Mouse (Mus musculus): ENCODE measurements around the gene Ly86. TPM values are rescaled to one million over a fixed set of nuclear protein-coding genes. Genes with fewer than 3 reads are reported as not detected.

The Ly86 gene
- polyA plus RNA-seq, 1 experiment from 2014 or later = 19.1 TPM

- H3K9me3 ChIP-seq (ENCODE audit: low read length) = no peaks in the 10 kb centered on the region
- TF ChIP-seq EP300 (IDR thresholded peaks at IDR 0.05; ENCODE audit: low read depth) (no peak), CTCF (IDR thresholded peaks at IDR 0.05; ENCODE audit: low read depth) (no peak)
- no peak overlapping the region for H3K9ac ChIP-seq (replicated peaks)
- no peak overlapping the region for H3K4me2 ChIP-seq (ENCODE audit: low read depth, low read length)
- H3K36me3 ChIP-seq (replicated peaks; ENCODE audit: insufficient read depth, low read length) = no peaks in the 10 kb centered on the region
- no peak for ATAC-seq
- H3K27me3 ChIP-seq (ENCODE audit: insufficient read depth, low read length) = no peaks in the 10 kb centered on the region
- no peak for DNase-seq
- H3K4me3 ChIP-seq (ENCODE audit: low read depth, low read length) = no peak overlapping the region
- 81% methylated on average over 10 of the region's 10 CpGs for WGBS (ENCODE audit: insufficient replicate concordance)
- peaks cover 14% of the 10 kb centered on the region for H3K4me1 ChIP-seq (ENCODE audit: insufficient read depth)
- H3K27ac ChIP-seq (ENCODE audit: low read depth) = peak overlapping the region; percentile 34
Measured at GRCm38 (mm10) chr13:37345823-37346222, 815 bp downstream of the Ly86 start.

GRCm38 (mm10) chr13:37347871-37348595, 3.0 kb downstream of the Ly86 start:
- DNase-seq (no peak), ATAC-seq (0 out of 2 replicates have a peak, but pooled peaks have one; percentile 27)
- 34% methylated on average over 8 of the region's 8 CpGs for WGBS (ENCODE audit: insufficient replicate concordance)
- H3K27me3 ChIP-seq (ENCODE audit: insufficient read depth, low read length) = no peaks in the 10 kb centered on the region
- TF ChIP-seq CTCF (IDR thresholded peaks at IDR 0.05; ENCODE audit: low read depth) = no peak
- peaks cover 18% of the 10 kb centered on the region for H3K4me1 ChIP-seq (ENCODE audit: insufficient read depth)
- H3K9ac ChIP-seq (replicated peaks) = no peak overlapping the region
- H3K4me2 ChIP-seq (ENCODE audit: low read depth, low read length) = peak overlapping the region; percentile 44
- peak overlapping the region; percentile 87 for H3K27ac ChIP-seq (ENCODE audit: low read depth)
- no peaks in the 10 kb centered on the region for H3K36me3 ChIP-seq (replicated peaks; ENCODE audit: insufficient read depth, low read length)
- H3K9me3 ChIP-seq (ENCODE audit: low read length) = no peaks in the 10 kb centered on the region
- no peak overlapping the region for H3K4me3 ChIP-seq (ENCODE audit: low read depth, low read length)

- H3K9me3 ChIP-seq (ENCODE audit: low read length) = no peaks in the 10 kb centered on the region
Measured at GRCm38 (mm10) chr13:37349051-37349450, 4.0 kb downstream of the Ly86 start.

GRCm38 (mm10) chr13:37353016-37353415, 8.0 kb downstream of the Ly86 start:
- Histone ChIP-seq H3K4me2 (ENCODE audit: low read depth, low read length) (no peak overlapping the region), H3K9ac (replicated peaks) (no peak overlapping the region), H3K27ac (ENCODE audit: low read depth) (no peak overlapping the region), H3K27me3 (ENCODE audit: insufficient read depth, low read length) (no peaks in the 10 kb centered on the region), H3K4me1 (ENCODE audit: insufficient read depth) (peaks cover 27% of the 10 kb centered on the region), H3K36me3 (replicated peaks; ENCODE audit: insufficient read depth, low read length) (no peaks in the 10 kb centered on the region), H3K4me3 (ENCODE audit: low read depth, low read length) (no peak overlapping the region), H3K9me3 (ENCODE audit: low read length) (no peaks in the 10 kb centered on the region)
- DNase-seq (no peak), ATAC-seq (no peak)
- TF ChIP-seq CTCF (IDR thresholded peaks at IDR 0.05; ENCODE audit: low read depth) (no peak), EP300 (IDR thresholded peaks at IDR 0.05; ENCODE audit: low read depth) (no peak)
- WGBS (ENCODE audit: insufficient replicate concordance) = 68% methylated on average over 2 of the region's 2 CpGs

More at GRCm38 (mm10) chr13:37349051-37349450, 4.0 kb downstream of the Ly86 start:
- no peak for TF ChIP-seq CTCF (IDR thresholded peaks at IDR 0.05; ENCODE audit: low read depth)
- no peak for TF ChIP-seq EP300 (IDR thresholded peaks at IDR 0.05; ENCODE audit: low read depth)
- Histone ChIP-seq H3K27ac (ENCODE audit: low read depth) (peak overlapping the region; percentile 39), H3K27me3 (ENCODE audit: insufficient read depth, low read length) (no peaks in the 10 kb centered on the region), H3K9ac (replicated peaks) (no peak overlapping the region), H3K36me3 (replicated peaks; ENCODE audit: insufficient read depth, low read length) (no peaks in the 10 kb centered on the region), H3K4me1 (ENCODE audit: insufficient read depth) (peaks cover 23% of the 10 kb centered on the region), H3K4me2 (ENCODE audit: low read depth, low read length) (no peak overlapping the region), H3K4me3 (ENCODE audit: low read depth, low read length) (no peak overlapping the region)
- DNase-seq (no peak), ATAC-seq (no peak)
- WGBS (ENCODE audit: insufficient replicate concordance) = 78% methylated on average over 5 of the region's 5 CpGs

GRCm38 (mm10) chr13:37353868-37354267, 8.9 kb downstream of the Ly86 start:
- no peaks in the 10 kb centered on the region for H3K9me3 ChIP-seq (ENCODE audit: low read length)
- no peaks in the 10 kb centered on the region for H3K27me3 ChIP-seq (ENCODE audit: insufficient read depth, low read length)
- ATAC-seq = no peak
- TF ChIP-seq CTCF (IDR thresholded peaks at IDR 0.05; ENCODE audit: low read depth) (no peak), EP300 (IDR thresholded peaks at IDR 0.05; ENCODE audit: low read depth) (no peak)
- H3K9ac ChIP-seq (replicated peaks) = no peak overlapping the region
- H3K36me3 ChIP-seq (replicated peaks; ENCODE audit: insufficient read depth, low read length) = no peaks in the 10 kb centered on the region
- no peak overlapping the region for H3K4me3 ChIP-seq (ENCODE audit: low read depth, low read length)
- WGBS (ENCODE audit: insufficient replicate concordance) = 26% methylated on average over 4 of the region's 4 CpGs
- DNase-seq = no peak
- H3K4me1 ChIP-seq (ENCODE audit: insufficient read depth) = peaks cover 24% of the 10 kb centered on the region
- H3K27ac ChIP-seq (ENCODE audit: low read depth) = peak overlapping the region; percentile 48; the same call in 1 of the 2 replicates
- peak overlapping the region; percentile 30 for H3K4me2 ChIP-seq (ENCODE audit: low read depth, low read length)

- DNase-seq (no peak), ATAC-seq (no peak)
- H3K4me1 ChIP-seq (ENCODE audit: insufficient read depth) = peaks cover 18% of the 10 kb centered on the region
- peak overlapping the region; percentile 30; the same call in 1 of the 2 replicates for H3K4me2 ChIP-seq (ENCODE audit: low read depth, low read length)
- H3K36me3 ChIP-seq (replicated peaks; ENCODE audit: insufficient read depth, low read length) = no peaks in the 10 kb centered on the region
- H3K4me3 ChIP-seq (ENCODE audit: low read depth, low read length) = no peak overlapping the region
- TF ChIP-seq CTCF (IDR thresholded peaks at IDR 0.05; ENCODE audit: low read depth) (no peak), EP300 (IDR thresholded peaks at IDR 0.05; ENCODE audit: low read depth) (no peak)
- H3K9ac ChIP-seq (replicated peaks) = no peak overlapping the region
- 39% methylated on average over 4 of the region's 4 CpGs for WGBS (ENCODE audit: insufficient replicate concordance)
- H3K27ac ChIP-seq (ENCODE audit: low read depth) = peak overlapping the region; percentile 48; the same call in 1 of the 2 replicates
- H3K9me3 ChIP-seq (ENCODE audit: low read length) = no peaks in the 10 kb centered on the region
- no peaks in the 10 kb centered on the region for H3K27me3 ChIP-seq (ENCODE audit: insufficient read depth, low read length)
Measured at GRCm38 (mm10) chr13:37354432-37354831, 9.4 kb downstream of the Ly86 start.
